Mouse (Mus musculus) neural tube, embryonic 12.5 days (tissue): ENCODE data around the gene Tcirg1. TPM values are rescaled to one million over a fixed set of nuclear protein-coding genes. Genes with fewer than 3 reads are reported as not detected.

Experiments
- ATAC-seq: fragments of 200-750 bp; cut with Nextera tagmentation; 2 replicates; pipeline ENCODE4 v1.8.0; 2017; ENCODE audit warnings: low read depth, mild to moderate bottlenecking, moderate TSS enrichment, moderate library complexity; ENCODE audit not compliant: low FRiP score
- H3K27ac ChIP-seq: fragments of 300-500 bp; sonication (generic); 2 replicates; pipeline ENCODE4 v1.5.1; 2016
- H3K27me3 ChIP-seq: fragments of 300-500 bp; sonication (generic); replicated peaks from 2 replicates; pipeline ENCODE4 v1.6.1; 2016; ENCODE audit warnings: mild to moderate bottlenecking
- H3K36me3 ChIP-seq: fragments of 300-500 bp; sonication (generic); 2 replicates; pipeline ENCODE4 v1.6.1; 2016; ENCODE audit warnings: mild to moderate bottlenecking
- H3K4me1 ChIP-seq: fragments of 300-500 bp; sonication (generic); 2 replicates; pipeline ENCODE4 v1.6.1; 2016
- H3K4me2 ChIP-seq: fragments of 300-500 bp; sonication (generic); replicated peaks from 2 replicates; pipeline ENCODE4 v1.6.1; 2016; ENCODE audit warnings: mild to moderate bottlenecking
- H3K4me3 ChIP-seq: fragments of 300-500 bp; sonication (generic); 2 replicates; pipeline ENCODE4 v1.5.1; 2016
- H3K9ac ChIP-seq: fragments of 300-500 bp; sonication (generic); 2 replicates; pipeline ENCODE4 v1.6.1; 2016; ENCODE audit warnings: mild to moderate bottlenecking
- H3K9me3 ChIP-seq: fragments of 300-500 bp; sonication (generic); 2 replicates; pipeline ENCODE4 v1.6.1; 2016; ENCODE audit warnings: mild to moderate bottlenecking
- WGBS: fragments of 180-500 bp; shearing (Covaris S2); methylation state at CpG from one replicate; pipeline ENCODE4 v1.1.7; 2016; 5-methylcytosine and 5-hydroxymethylcytosine counted together
- polyA plus RNA-seq: library from polyadenylated mRNA; unstranded; fragments of >200 nt; fragmentation: Nextera tagmentation; extraction: Ambion mirVana; gene quantifications from 2 replicates; pipeline ENCODE4 v1.2.1, GENCODE M21; 2016

The Tcirg1 gene
- polyA plus RNA-seq, 1 experiment from 2014 or later = 22.0 TPM

GRCm38 (mm10) chr19:3906326-3906725, 607 bp downstream of the Tcirg1 start:
- Histone ChIP-seq H3K9ac (peak overlapping the region; percentile 60), H3K36me3 (peaks cover 42% of the 10 kb centered on the region), H3K27me3 (no peaks in the 10 kb centered on the region), H3K4me1 (peaks cover 19% of the 10 kb centered on the region), H3K4me3 (peak overlapping the region; percentile 42), H3K4me2 (peak overlapping the region; percentile 77), H3K27ac (no peak overlapping the region), H3K9me3 (no peaks in the 10 kb centered on the region)
- 48% methylated on average over 10 of the region's 10 CpGs for WGBS
- 0 out of 2 replicates have a peak, but pooled peaks have one; percentile 5 for ATAC-seq

- Histone ChIP-seq H3K4me3 (no peak overlapping the region), H3K4me2 (peak overlapping the region; percentile 77)
- 55% methylated on average over 6 of the region's 6 CpGs for WGBS
Measured at GRCm38 (mm10) chr19:3905261-3905969, 1.5 kb downstream of the Tcirg1 start.

GRCm38 (mm10) chr19:3904363-3904675, 2.6 kb downstream of the Tcirg1 start:
- no peaks in the 10 kb centered on the region for H3K9me3 ChIP-seq
- 67% methylated on average over 10 of the region's 10 CpGs for WGBS
- no peak for ATAC-seq
- H3K27ac ChIP-seq = no peak overlapping the region
- peaks cover 13% of the 10 kb centered on the region for H3K4me1 ChIP-seq
- no peak overlapping the region for H3K4me3 ChIP-seq
- H3K27me3 ChIP-seq = no peaks in the 10 kb centered on the region
- peaks cover 25% of the 10 kb centered on the region for H3K36me3 ChIP-seq
- H3K4me2 ChIP-seq = no peak overlapping the region
- no peak overlapping the region for H3K9ac ChIP-seq

More at GRCm38 (mm10) chr19:3905261-3905969, 1.5 kb downstream of the Tcirg1 start:
- Histone ChIP-seq H3K27me3 (no peaks in the 10 kb centered on the region), H3K9ac (no peak overlapping the region), H3K36me3 (peaks cover 36% of the 10 kb centered on the region), H3K27ac (no peak overlapping the region), H3K4me1 (peaks cover 13% of the 10 kb centered on the region), H3K9me3 (no peaks in the 10 kb centered on the region)
- no peak for ATAC-seq

- Histone ChIP-seq H3K27ac (no peak overlapping the region), H3K4me1 (peaks cover 13% of the 10 kb centered on the region), H3K27me3 (no peaks in the 10 kb centered on the region), H3K36me3 (peaks cover 20% of the 10 kb centered on the region), H3K4me2 (no peak overlapping the region), H3K9ac (0 out of 2 replicates have a peak overlapping the region, but pooled peaks have one; percentile 13), H3K9me3 (no peaks in the 10 kb centered on the region), H3K4me3 (no peak overlapping the region)
- 67% methylated on average over 25 of the region's 25 CpGs for WGBS
- ATAC-seq = no peak
Measured at GRCm38 (mm10) chr19:3903648-3904362, 3.1 kb downstream of the Tcirg1 start.

- 78% methylated on average over 12 of the region's 12 CpGs for WGBS
Measured at GRCm38 (mm10) chr19:3902966-3903365, 4.0 kb downstream of the Tcirg1 start.

GRCm38 (mm10) chr19:3899618-3900017, 7.3 kb downstream of the Tcirg1 start:
- Histone ChIP-seq H3K4me3 (no peak overlapping the region), H3K9me3 (no peaks in the 10 kb centered on the region), H3K4me1 (peaks cover 17% of the 10 kb centered on the region), H3K36me3 (peaks cover 26% of the 10 kb centered on the region), H3K4me2 (no peak overlapping the region), H3K9ac (no peak overlapping the region), H3K27ac (no peak overlapping the region), H3K27me3 (no peaks in the 10 kb centered on the region)
- WGBS = 97% methylated on average over 4 of the region's 4 CpGs
- no peak for ATAC-seq

More at GRCm38 (mm10) chr19:3902966-3903365, 4.0 kb downstream of the Tcirg1 start:
- no peaks in the 10 kb centered on the region for H3K27me3 ChIP-seq
- no peak overlapping the region for H3K4me3 ChIP-seq
- peaks cover 12% of the 10 kb centered on the region for H3K36me3 ChIP-seq
- no peaks in the 10 kb centered on the region for H3K9me3 ChIP-seq
- H3K27ac ChIP-seq = no peak overlapping the region
- no peak overlapping the region for H3K4me2 ChIP-seq
- H3K9ac ChIP-seq = no peak overlapping the region
- ATAC-seq = no peak
- H3K4me1 ChIP-seq = peaks cover 13% of the 10 kb centered on the region

GRCm38 (mm10) chr19:3898952-3899351, 8.0 kb downstream of the Tcirg1 start:
- Histone ChIP-seq H3K4me1 (peaks cover 20% of the 10 kb centered on the region), H3K36me3 (peaks cover 32% of the 10 kb centered on the region), H3K27ac (no peak overlapping the region), H3K27me3 (no peaks in the 10 kb centered on the region), H3K4me2 (no peak overlapping the region), H3K9me3 (no peaks in the 10 kb centered on the region), H3K9ac (no peak overlapping the region), H3K4me3 (no peak overlapping the region)
- no peak for ATAC-seq
- WGBS = 79% methylated on average over 7 of the region's 7 CpGs

- no peak overlapping the region for H3K27ac ChIP-seq
- no peak for ATAC-seq
- H3K9ac ChIP-seq = no peak overlapping the region
- H3K4me3 ChIP-seq = no peak overlapping the region
- no peaks in the 10 kb centered on the region for H3K9me3 ChIP-seq
- H3K4me2 ChIP-seq = no peak overlapping the region
- H3K27me3 ChIP-seq = no peaks in the 10 kb centered on the region
- peaks cover 42% of the 10 kb centered on the region for H3K36me3 ChIP-seq
- H3K4me1 ChIP-seq = peaks cover 20% of the 10 kb centered on the region
- 93% methylated on average over 5 of the region's 5 CpGs for WGBS
Measured at GRCm38 (mm10) chr19:3897557-3897956, 9.4 kb downstream of the Tcirg1 start.

- Histone ChIP-seq H3K4me2 (no peak overlapping the region), H3K36me3 (peaks cover 50% of the 10 kb centered on the region), H3K9ac (no peak overlapping the region), H3K27me3 (no peaks in the 10 kb centered on the region), H3K4me1 (peaks cover 20% of the 10 kb centered on the region), H3K9me3 (no peaks in the 10 kb centered on the region), H3K4me3 (no peak overlapping the region), H3K27ac (no peak overlapping the region)
- no peak for ATAC-seq
- WGBS = 92% methylated on average over 10 of the region's 10 CpGs
Measured at GRCm38 (mm10) chr19:3896208-3896607, 10.7 kb downstream of the Tcirg1 start.

GRCm38 (mm10) chr19:3895171-3895631, 11.7 kb downstream of the Tcirg1 start:
- peaks cover 60% of the 10 kb centered on the region for H3K36me3 ChIP-seq
- H3K4me1 ChIP-seq = peaks cover 20% of the 10 kb centered on the region
- 17% methylated on average over 3 of the region's 3 CpGs for WGBS
- H3K9me3 ChIP-seq = no peaks in the 10 kb centered on the region
- 0 out of 2 replicates have a peak overlapping the region, but pooled peaks have one; percentile 12 for H3K4me2 ChIP-seq
- H3K27me3 ChIP-seq = no peaks in the 10 kb centered on the region
- no peak overlapping the region for H3K27ac ChIP-seq
- peak; percentile 85 for ATAC-seq
- no peak overlapping the region for H3K4me3 ChIP-seq
- H3K9ac ChIP-seq = no peak overlapping the region

GRCm38 (mm10) chr19:3894294-3894693, 12.6 kb downstream of the Tcirg1 start:
- Histone ChIP-seq H3K27ac (no peak overlapping the region), H3K4me1 (peaks cover 20% of the 10 kb centered on the region), H3K36me3 (peaks cover 69% of the 10 kb centered on the region), H3K27me3 (no peaks in the 10 kb centered on the region), H3K4me3 (no peak overlapping the region), H3K9me3 (no peaks in the 10 kb centered on the region), H3K9ac (no peak overlapping the region), H3K4me2 (no peak overlapping the region)
- ATAC-seq = no peak
- 88% methylated on average over 2 of the region's 2 CpGs for WGBS

GRCm38 (mm10) chr19:3893545-3894116, 13.3 kb downstream of the Tcirg1 start:
- peaks cover 75% of the 10 kb centered on the region for H3K36me3 ChIP-seq
- no peaks in the 10 kb centered on the region for H3K27me3 ChIP-seq
- no peak for ATAC-seq
- H3K4me1 ChIP-seq = peaks cover 20% of the 10 kb centered on the region
- H3K4me3 ChIP-seq = no peak overlapping the region
- H3K4me2 ChIP-seq = no peak overlapping the region
- no peak overlapping the region for H3K27ac ChIP-seq
- H3K9ac ChIP-seq = no peak overlapping the region
- WGBS = 92% methylated on average over 4 of the region's 4 CpGs
- H3K9me3 ChIP-seq = no peaks in the 10 kb centered on the region
